Mouse (Mus musculus): ENCODE measurements around the gene Esp31. TPM values are rescaled to one million over a fixed set of nuclear protein-coding genes. Genes with fewer than 3 reads are reported as not detected.

The Esp31 gene
- polyA plus RNA-seq (2016; fragmentation: Nextera tagmentation; extraction: Ambion mirVana), result not detected in 2 replicates

DNA sequence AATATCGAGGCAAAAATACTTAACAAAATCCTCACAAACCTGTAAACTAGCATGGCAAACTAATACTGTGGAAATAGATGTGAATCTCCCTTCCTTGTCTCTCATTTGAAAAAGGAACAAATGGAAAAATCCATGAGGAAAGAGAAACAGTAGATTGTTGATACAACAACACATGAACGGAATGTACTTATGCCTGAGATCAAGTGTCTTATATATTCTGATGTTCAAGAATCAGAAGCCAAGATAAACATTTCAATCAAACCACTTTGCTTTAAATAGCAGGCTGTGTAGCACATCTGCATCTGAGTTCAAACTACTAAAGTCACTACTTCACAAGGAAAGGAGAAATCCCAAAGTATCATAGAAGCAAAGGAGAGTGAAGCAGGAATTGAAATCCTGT is at the start of gene Esp31:
Gene Esp31 (plus strand): TSS at position 301 of the 400 bp plus-strand sequence.
- no peaks in the 10 kb centered on the region for H3K36me3 ChIP-seq
- no peaks in the 10 kb centered on the region for H3K27me3 ChIP-seq
- WGBS, result 85% methylated on average over 2 of the region's 2 CpGs
- ATAC-seq (ENCODE audit: insufficient number of reproducible peaks, insufficient read depth, low FRiP score, low TSS enrichment, low read depth), result no peak
- H3K9ac ChIP-seq (replicated peaks), result no peak within 1 kb of the TSS
- H3K4me1 ChIP-seq (replicated peaks), result no peaks in the 10 kb centered on the region
- no peak within 1 kb of the TSS for H3K4me2 ChIP-seq
- H3K9me3 ChIP-seq, result peaks cover 22% of the 10 kb centered on the region
- H3K27ac ChIP-seq, result no peak within 1 kb of the TSS
- no peak within 1 kb of the TSS for H3K4me3 ChIP-seq (replicated peaks)

Other genes with a start within 250 kb of the Esp31 start
- gene Esp36, start 219.3 kb upstream of the Esp31 start, polyA plus RNA-seq (2016; fragmentation: Nextera tagmentation; extraction: Ambion mirVana), result not detected in 2 replicates
- gene Esp34, start 85.3 kb upstream of the Esp31 start, polyA plus RNA-seq (2016; fragmentation: Nextera tagmentation; extraction: Ambion mirVana), result not detected in 2 replicates

Data from limb, embryonic 12.5 days (tissue).